Comparison of ENCODE assay signal across 18 mouse cellular contexts in the genomic region with DNA sequence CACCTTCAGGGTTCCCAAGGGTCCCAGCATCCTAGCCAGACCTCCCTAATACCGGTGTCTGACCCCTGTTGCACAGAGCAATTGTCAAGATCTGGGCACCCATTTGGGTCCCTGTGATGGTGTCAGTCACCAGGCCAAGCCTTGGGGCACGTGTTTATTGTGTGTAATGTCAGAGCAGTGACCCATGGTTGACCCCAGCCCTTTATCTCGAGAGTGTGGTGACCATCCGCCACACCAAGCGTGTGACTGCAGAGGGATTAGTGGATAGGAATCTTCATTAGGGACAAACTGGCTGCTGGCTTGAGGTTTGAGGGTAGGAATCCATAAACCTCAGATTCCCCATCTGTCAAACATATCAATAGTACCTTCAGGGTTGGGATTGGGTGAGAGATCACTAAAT. TPM values are rescaled to one million over a fixed set of nuclear protein-coding genes. Genes with fewer than 3 reads are reported as not detected.
"Had no signal": no experiment of that assay in that cellular context is flagged by ENCODE, and none has a peak within 500 bp of the region (broad histone marks: within the 10 kb centered on the region; RNA-seq: fewer than 3 reads in every experiment).

No protein-coding gene starts in this region.

- H3K4me2 ChIP-seq: liver, embryonic 11.5 days; liver, embryonic 15.5 days; neural tube, embryonic 12.5 days had no signal

- H3K27ac ChIP-seq: layer of hippocampus, adult 2 months; liver, embryonic 15.5 days; neural tube, embryonic 12.5 days had no signal

- H3K9me3 ChIP-seq: liver, embryonic 15.5 days; neural tube, embryonic 12.5 days had no signal

- H3K4me3 ChIP-seq: layer of hippocampus, adult 2 months; liver, embryonic 15.5 days; myocyte; neural tube, embryonic 12.5 days had no signal

- H3K36me3 ChIP-seq: liver, embryonic 15.5 days; neural tube, embryonic 12.5 days had no signal

- H3K9ac ChIP-seq: liver, embryonic 15.5 days; neural tube, embryonic 12.5 days had no signal

- DNase-seq: kidney, adult 8-10 months; kidney, postnatal 4 days; left cerebral cortex, postnatal 4 days; lung, adult 2 months; lung, postnatal 36 days; right cerebral cortex, adult 18-20 months; right cerebral cortex, postnatal 25 days; thymus, postnatal 36 days had no signal

- ATAC-seq: intestine, postnatal 0 days; lung, postnatal 0 days had no signal

RNA-seq across cellular contexts. Expression of gene Pabpn1l, which starts 46.8 kb away (rescaled TPM):
- polyA plus RNA-seq: intestine, postnatal 0 days; liver, embryonic 11.5 days; liver, embryonic 15.5 days; lung, adult 2 months; lung, postnatal 0 days; midbrain, postnatal 0 days; neural tube, embryonic 12.5 days; small intestine, adult 2 months; stomach, embryonic 16.5 days had no signal
